Mouse (Mus musculus): ENCODE data around the gene Mamstr.
"Not testable (repeated sequence)": the region's sequence is repeated elsewhere in the genome, so short reads cannot be mapped to it uniquely, and the experiment has no call there.

Gene Mamstr

DNA sequence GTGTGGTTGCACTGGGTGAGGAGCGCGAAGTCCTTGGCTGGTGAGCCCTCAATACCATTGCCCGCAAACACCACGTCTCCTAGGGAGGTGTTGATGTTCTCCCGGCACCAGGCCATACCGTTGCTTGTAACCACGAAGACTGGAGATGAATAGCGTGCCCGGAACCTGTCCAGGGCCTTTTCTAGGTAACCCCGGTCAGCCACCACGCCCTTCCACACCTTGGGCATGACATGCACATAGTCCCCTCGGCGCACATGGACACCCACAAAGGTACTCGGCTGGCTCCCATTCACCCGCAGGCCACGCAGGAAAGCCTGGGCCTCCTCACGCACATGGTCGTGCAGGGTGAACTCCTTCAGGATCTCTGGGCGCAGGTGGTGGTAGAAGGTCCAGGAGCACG is 10.7 kb downstream of the Mamstr start:
- DNase-seq (ENCODE audit: low spot score) = not testable (repeated sequence)

DNA sequence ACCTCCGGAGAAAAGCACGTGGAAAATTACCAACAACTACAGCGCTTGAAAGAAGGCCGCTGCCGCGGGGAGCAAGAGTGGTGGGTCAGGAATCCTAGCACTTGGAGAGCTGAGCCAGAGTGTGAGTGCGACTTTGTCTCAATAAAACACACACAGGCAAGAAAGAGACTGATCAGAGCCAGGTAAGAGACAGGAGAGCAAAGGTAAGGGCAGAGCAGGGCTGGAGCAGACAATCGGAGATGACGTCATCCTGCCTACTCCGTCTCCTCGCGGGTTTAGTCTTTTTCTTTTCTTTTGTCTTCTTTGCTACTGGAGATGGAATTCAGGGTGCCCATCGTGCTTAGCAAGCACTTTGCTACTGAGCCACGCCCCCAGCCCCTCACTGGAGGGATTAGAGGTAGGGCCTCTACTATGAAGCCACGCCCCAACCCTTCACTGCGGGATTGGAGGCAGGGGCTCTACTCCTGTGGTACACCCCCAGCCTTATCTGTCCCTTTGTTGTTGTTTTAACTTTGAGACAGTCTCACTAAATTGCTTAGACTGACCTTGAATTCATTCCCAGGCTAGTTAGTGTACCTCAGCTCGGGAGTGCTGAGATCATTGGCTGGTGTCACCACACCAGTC is 14.8 kb downstream of the Mamstr start:
- DNase-seq (ENCODE audit: low spot score) = no peak

DNA sequence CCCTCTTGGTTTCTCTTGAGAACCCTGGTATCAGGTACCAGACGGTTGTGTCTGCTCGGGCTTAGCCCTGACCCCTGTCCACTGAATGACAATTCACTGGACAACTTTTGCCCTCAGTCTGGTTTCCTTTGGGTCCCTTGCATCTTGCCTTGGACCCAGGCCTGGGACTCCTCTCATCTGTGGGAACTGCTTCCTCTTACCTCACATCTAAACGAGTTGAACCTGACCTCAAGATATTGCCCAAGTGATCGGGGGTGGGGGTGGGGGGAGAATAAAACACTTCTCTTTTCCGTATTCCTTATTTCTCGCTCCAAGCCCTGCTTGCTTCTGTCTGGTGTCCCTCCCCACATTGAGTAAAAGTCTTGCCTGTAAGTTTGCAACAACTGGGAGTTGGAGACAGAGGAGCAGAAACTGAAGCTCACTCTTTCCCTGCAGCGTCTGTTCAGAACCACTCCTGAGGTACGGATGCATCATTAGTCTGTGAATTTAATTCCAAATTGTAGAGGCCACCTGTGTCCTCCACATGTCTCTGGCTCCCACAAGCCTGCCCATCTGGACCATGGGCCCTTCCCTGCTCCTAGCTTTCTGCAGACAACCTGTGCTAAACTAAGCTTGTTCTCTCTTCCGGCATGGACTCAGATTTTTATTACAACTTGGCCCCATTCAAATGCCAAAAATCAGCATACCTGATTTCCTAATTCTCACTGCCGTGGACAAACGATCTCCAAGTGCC is 21.1 kb downstream of the Mamstr start:
- DNase-seq (ENCODE audit: low spot score) = no peak

DNA sequence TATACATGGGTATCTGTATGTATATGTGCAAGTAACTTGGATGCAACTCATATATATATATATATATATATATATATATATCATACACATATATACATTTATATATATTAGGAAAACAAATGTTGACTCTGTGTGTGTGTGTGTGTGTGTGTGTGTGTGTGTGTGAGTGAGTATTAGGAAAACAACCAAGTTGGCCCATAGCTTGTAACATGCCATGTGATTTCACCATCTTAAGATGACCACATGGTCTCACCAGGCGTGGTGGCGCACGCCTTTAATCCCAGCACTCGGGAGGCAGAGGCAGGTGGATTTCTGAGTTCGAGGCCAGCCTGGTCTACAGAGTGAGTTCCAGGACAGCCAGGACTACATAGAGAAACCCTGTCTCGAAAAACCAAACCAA is 21.9 kb downstream of the Mamstr start:
- DNase-seq (ENCODE audit: low spot score) = not testable (repeated sequence)

DNA sequence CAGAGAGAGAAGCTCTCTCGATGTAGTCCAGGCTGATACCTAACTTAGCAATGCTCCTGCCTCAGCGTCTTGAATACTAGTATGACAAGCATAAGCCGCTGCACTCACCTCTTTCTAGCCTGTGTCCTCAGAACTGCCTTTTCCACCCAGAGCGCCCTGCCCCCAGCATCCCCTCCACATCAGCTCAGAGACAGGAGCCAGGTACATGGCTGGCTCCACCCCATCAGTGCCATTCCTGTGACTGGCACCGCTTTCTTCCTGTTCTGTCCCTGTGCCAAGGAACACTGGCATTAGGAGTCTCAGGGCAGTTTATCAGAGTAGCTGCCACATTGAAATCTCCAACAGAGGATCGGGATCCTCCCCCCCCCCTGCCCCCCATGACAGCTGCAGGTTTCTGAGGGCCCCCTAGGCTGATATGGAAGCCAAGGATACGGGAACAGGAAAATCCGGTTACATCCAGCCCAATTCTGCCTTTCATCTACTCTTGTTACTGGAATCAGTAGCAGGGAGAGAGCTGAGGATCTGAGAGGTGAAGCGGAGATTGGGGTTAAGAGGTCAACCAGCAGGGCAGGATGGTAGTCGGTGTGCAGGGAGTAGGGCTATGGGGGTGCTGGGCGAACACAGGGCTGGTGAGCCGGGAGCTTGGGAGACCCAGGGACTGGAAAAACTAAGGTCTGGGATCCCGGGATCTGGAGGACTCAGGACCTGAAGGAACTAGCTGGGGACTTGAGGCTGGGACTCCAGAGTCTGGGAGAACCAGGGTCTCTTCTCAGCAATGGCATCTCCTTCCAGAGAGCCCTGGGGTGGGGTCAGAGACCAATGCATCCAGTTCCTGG is 25.7 kb downstream of the Mamstr start:
- DNase-seq (ENCODE audit: low spot score) = no peak

DNA sequence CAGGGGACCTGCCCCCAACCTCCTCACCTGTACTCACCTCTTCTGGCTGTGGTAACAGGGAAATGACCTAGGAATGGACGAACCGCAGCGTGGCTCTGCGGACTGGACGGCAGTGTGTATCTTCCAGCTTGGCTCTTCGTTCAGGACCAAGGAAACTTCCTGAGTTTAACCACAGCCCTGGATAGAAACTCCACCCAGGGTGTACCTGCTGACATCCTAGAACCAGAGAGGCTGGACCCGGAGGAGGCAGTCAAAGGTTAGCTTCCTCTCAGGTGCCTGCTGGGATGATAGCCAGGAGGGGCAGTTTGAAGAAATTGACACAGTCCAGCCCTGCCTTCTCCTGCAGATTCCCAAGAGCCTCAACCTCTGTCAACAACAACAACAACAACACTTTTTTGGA is 26.4 kb downstream of the Mamstr start, which contains the start of gene Fut2:
Fut2 (minus strand) TSS at position 234 of the 400 bp plus-strand sequence.
- no peak for DNase-seq (ENCODE audit: low spot score)

DNA sequence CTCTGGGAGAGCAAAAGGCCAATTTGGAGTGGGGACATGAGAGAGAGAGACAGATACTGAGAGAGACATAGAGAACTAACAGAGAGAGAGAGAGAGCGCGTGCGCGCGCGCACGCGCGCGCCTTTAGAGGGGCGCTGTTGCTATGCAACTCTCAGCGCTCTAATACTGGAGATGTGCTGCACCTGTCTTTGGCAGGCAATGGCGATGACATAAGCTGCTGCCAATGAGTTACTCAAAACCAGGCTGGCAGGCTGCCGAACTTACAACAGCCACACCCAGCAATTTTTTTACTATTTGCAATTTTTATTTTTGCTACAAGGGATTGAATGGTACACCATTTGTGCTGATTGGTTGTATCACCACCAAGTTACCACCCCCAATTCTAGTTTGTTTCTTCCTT is 28.0 kb downstream of the Mamstr start:
- DNase-seq (ENCODE audit: low spot score) = no peak

DNA sequence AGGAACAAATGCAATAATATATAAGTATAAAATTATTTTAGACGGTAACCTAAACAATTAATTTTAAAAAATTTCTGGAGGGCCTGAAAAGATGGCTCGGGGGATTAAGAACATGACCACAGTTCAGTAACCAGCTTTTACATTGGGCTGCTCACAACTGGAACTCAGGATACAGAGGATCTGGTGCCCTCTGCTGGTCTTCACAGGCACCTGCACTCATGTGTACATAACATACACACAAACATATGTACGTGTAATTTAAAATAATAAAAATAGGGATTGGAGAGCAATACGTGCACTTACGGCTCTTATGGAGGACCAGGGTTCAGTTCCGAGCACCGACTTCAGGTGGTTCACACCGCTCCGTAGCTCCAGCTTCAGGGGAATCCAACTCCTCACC is 29.1 kb downstream of the Mamstr start:
- DNase-seq (ENCODE audit: low spot score) = no peak

DNA sequence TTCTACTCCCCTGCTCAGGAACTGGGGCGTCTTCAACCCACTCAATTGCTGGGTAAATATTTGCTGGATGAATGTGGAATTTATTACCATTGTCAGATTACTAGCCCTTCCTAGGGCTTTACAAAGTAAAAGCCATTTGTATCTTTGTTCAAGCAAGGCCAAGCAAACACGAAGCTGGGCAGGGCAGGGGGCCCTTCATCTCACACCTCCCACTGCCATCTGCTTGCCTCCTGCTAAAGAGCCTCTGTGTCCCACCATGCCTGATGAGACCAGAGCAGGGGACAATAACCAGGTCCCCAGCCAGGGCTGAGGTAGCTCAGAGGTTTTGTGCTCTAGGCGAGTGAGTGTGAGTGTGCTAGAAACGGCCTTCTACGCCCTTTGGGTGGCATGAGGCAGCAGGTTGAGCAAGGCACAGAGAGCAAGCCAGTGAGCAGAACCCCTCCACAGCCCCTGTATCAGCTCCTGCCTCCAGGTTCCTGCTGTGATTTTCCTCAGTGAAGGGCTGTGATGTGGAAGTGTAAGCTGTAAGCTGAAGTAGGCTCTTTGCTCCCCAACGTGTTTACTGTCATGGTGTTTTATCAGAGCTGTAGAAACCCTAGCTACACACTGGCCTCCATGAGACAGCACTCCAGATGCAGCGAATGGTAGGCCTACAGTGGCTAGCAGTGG is 38.0 kb downstream of the Mamstr start:
- no peak for DNase-seq (ENCODE audit: low spot score)

DNA sequence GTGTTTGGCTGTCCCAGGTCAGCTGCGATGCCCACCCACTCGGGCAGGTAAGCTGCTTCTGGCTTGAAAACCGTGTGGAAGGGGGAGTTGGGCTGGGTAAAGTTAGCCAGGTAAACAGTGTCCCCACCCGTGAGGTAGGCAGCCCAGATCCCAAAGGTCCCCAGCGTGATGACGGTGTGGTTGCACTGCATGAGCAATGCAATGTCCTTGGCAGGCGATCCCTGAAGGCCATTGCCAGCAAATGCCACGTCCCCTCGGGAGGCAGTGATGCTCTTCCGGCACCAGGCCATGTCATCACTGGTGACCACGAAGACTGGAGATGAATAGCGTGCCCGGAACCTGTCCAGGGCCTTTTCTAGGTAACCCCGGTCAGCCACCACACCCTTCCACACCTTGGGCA is 38.7 kb downstream of the Mamstr start:
- DNase-seq (ENCODE audit: low spot score) = no peak

DNA sequence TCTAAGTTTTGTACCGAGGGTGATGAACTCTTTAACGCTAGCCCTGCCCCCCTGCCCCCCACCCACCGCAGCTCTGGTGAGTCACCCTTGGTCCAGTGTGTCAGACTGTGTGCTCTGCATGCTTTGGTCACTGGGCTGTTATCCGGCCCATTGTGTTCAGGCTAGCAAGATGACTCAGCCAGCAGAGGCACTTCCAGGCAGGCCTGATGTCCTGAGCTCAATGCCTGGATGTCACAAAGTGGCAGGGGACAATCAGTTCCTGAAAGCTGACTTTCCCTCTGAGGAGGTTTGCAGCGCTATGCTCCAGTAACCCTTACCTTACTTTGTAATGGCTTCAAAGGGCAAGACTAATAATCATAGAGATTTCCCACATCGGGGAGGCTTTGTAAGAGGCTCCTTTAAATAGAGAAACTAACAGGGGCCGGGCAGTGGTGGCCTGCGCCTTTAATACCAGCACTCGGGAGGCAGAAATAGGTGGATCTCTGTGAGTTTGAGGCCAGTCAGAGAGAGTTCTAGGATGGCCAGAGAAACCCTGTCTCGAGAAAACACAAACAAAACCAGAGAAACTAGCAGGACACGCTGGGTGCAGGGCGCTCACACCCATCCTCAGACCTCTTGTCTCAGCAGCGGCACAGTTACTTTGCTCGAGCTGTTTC is 40.3 kb downstream of the Mamstr start:
- DNase-seq (ENCODE audit: low spot score) = no peak

DNA sequence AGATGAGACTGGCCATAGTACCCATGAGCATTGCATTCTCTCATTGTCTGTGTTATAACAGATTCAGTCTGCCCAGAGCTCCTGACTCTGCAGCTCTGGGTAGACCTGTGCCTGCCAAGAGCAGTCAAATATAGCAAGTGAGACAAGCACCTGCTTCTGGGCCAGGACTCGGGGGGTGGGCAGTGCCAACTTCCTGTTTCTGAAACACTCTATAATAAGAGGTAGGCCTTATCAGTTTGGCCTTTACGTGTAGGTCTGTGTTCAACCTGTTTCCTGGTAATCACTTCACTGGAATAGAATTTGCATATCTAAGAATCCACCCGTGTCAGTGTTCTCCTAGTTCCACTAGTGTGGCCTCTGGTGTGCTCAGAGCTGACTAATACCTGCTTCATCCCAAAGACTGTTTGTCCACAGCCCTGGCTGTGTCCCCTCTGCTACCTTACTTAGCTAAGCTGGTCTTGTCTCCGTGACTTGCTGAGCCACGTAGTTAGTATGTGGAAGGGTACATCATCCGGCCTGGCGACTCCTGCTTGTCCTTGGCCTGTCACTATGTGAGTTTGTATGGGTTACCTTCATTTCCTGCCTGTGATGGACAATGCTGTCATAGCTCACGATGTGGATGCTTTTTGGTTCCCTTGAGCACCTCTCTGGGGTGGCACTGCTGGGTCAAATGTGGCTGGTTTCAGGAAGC is 41.4 kb downstream of the Mamstr start:
- no peak for DNase-seq (ENCODE audit: low spot score)

DNA sequence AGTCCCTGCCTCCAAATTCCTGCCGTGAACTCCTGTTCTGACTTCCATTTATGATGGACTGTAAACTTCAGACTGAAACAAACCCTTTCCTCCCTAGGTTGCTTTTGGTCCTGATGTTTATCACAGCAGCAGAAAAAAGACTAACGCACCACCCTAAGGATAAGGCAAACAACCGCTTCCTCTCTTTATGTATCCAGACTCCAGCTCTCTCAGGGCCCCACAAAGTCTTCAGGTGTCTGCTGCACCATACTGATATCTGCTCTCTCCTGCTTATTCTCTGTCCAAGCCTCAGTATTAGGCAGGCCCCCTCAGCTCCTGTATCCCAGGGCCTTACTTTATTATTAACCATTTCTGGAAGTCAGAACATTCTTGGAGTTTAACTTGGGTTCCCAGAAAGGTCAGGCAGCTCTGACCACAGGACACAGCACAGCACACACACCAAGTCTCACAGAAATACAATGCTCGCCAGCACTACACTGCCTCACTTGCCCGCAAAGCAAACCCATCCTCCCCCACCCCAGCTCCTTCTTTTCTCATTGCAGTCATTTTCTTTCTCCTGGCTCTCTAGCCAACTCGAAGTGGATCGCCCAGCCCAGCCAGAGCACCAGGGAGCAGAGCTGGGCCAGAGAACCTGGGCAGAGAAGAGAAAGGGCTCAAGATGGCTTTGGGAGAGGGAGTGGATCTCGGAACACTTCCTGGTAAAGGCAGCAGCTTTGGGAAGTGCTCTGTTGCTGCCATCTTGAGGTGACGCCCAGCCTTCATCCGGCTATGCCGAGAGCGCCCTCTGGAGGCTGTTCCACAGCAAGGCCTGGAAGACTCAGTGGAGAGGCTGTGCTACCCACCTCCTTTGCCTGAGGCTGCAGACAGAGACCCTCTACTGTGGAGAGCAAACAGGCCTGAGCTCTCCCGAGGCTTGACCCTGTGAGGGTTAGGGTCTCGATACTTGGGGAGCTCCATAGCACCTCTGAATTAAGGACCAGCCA is 42.7 kb downstream of the Mamstr start:
- DNase-seq (ENCODE audit: low spot score) = peak; percentile 86

DNA sequence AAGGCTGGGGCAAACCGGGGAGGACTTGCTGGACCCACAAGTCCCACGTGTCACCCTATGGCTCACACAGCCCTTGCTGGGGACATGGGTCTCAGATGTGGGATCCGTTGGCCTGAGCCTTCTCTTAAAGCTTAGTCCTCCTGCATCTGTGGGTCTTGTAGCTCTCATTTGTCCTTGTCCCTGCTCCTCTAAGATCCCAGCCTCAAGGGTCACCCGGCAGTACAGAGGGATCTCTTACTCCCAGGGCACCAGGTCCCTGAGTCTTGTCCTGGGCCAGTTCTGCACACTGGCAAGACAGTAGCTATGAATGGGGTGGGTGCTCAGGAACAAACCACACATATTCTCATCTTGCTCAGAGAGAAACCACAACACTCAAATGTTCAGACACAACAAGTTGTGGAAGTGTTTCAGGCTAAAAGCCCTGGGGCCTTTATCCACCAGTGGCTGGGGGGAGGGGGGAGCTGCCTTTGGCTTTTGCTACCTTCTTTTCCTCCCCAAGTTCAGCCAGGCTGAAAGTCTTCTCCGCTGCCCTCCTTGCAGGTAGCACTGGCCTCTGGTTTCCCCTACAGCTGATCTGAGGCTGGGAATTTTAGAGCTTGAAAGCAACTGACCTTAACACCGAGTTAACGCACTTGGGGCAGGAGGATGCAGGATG is 43.7 kb downstream of the Mamstr start, which contains the start of gene Ntn5:
Ntn5 (plus strand) TSS at position 627 of the 655 bp plus-strand sequence.
- no peak for DNase-seq (ENCODE audit: low spot score)

DNA sequence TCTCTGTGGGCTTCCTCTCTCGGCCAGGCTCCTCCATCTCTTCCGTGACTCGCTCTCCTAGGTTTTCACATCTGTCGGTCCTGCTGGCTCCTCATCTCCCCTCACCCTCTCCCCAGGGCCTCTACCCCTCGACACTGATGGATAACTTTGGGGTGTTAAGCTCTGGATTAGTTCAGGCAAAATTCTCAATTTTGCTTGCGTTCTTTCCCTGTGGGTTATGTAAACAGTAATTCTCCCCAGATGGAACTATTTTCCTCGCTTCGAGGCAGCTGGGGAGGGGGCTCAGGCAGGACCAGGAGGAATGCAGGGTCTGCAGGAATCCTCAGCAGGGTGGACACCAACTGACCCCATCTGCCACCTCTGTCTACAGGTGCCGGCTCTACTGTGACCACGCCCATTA is 46.0 kb downstream of the Mamstr start:
- no peak for DNase-seq (ENCODE audit: low spot score)

DNA sequence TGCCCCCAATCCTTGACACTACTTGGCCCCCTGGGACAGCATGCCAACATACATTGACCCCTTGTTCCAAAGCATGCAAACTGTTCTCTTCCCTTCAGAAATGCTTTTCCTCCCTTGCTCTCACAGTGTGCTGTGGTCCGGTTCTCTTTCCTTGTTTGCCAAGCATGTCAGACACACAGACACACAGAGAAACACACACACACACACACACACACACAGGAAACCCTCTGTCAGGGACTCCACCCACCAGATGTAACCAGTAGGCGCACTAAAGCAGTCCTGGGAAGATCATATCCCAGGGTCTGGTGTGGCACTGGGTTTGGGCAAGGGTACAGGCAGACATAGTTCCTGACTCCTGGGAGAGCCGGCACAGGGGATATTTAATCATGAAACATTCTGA is 47.1 kb downstream of the Mamstr start:
- no peak for DNase-seq (ENCODE audit: low spot score)

DNA sequence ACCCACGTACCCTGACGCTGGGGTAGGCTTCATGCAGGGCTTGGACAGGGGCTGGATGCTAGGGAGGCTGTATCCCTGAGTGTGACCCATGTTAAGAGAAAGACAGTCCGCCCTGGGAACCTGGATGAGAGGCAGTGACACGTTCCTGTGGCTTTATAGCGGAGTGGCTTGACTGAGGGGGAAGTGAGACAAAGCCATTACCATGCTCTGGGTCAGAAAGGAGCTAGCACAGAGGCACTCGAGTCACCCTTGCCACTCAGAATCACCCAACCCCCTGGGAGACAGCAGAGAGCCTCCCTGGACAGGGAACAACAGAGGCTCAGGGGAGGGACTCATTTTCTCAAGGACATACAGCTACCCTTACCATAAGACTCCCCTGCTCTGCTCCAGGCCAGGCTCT is 49.3 kb downstream of the Mamstr start:
- DNase-seq (ENCODE audit: low spot score) = no peak

DNA sequence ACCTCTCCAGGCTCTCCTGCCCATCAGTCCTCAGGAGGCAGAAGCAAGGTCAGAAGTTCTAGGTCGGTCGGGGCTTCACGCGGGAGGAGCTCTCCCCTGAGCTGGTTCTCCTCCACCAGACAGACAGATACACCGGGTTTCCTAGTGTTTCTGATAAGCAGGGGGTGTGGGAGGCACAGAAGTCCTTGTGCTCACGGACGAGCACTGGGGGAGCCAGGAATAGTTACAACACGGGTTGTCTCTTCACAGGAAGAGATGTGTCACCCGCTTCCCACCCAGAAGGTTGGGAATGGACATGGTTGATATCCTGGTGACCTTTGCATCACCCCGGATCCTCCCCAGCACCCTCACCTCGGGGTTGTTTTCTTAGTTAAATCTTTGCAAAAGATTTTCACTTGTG is 50.0 kb downstream of the Mamstr start:
- DNase-seq (ENCODE audit: low spot score) = no peak

DNA sequence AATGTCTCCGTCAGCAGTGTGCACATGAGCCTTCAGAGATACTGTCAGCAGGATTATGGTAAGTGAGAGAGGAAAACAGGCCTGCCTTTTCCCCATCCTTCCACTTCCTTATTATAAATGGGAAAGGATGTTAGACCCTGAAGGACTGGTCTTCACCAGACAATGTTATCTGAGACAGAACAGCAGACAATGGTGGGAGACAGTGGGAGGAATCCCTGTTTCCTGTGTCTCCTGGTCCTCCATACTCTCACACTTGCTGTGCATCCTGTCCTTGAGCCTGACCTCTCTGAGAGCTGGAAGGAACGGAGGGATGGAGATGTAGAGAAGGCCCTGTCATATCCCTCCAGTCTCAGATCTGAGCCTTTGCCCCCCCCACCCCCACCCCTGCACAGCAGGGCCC is 52.6 kb downstream of the Mamstr start:
- no peak for DNase-seq (ENCODE audit: low spot score)

All from ovary, postnatal 14 days (tissue).